Mouse (Mus musculus) spleen, adult 2 months (tissue): ENCODE results near the gene Usp40. TPM values are rescaled to one million over a fixed set of nuclear protein-coding genes. Genes with fewer than 3 reads are reported as not detected.

Experiments
- DNase-seq, 2 experiments: peaks; one replicate each; pipeline versions ENCODE4 v3.0.0 to v3.0.0-alpha.2; 2012 to 2021; ENCODE audit warnings: low spot score in 2 of 2, low read depth in 1 of 2
- H3K27ac ChIP-seq: fragments of 200-500 bp; 2 replicates; pipeline ENCODE4 v1.5.1; 2012; ENCODE audit warnings: low read length, inconsistent platforms; ENCODE audit not compliant: insufficient read depth
- H3K27me3 ChIP-seq: fragments of 200-500 bp; 2 replicates; pipeline ENCODE4 v1.6.1; 2012; ENCODE audit warnings: mild to moderate bottlenecking, moderate library complexity, low read length, inconsistent platforms; ENCODE audit not compliant: control insufficient read depth, insufficient read depth
- H3K36me3 ChIP-seq: fragments of 200-500 bp; 2 replicates; pipeline ENCODE4 v1.6.1; 2012; ENCODE audit warnings: mild to moderate bottlenecking, low read length, inconsistent platforms; ENCODE audit not compliant: control insufficient read depth, insufficient read depth
- H3K4me1 ChIP-seq: fragments of 200-500 bp; 2 replicates; pipeline ENCODE4 v1.6.1; 2011; ENCODE audit warnings: inconsistent platforms; ENCODE audit not compliant: control insufficient read depth, insufficient read depth, insufficient read length
- H3K4me3 ChIP-seq: fragments of 200-500 bp; 2 replicates; pipeline ENCODE4 v1.5.1; 2011; ENCODE audit warnings: mild to moderate bottlenecking, inconsistent platforms; ENCODE audit not compliant: insufficient read depth, insufficient read length; ENCODE audit errors: extremely low read depth
- CTCF ChIP-seq: fragments of 200-500 bp; IDR thresholded peaks from 2 replicates; pipeline ENCODE4 v1.5.1; 2011; ENCODE audit warnings: mild to moderate bottlenecking, inconsistent platforms; ENCODE audit not compliant: insufficient read depth, insufficient read length, insufficient replicate concordance; ENCODE audit errors: extremely low read depth
- POLR2A ChIP-seq: fragments of 200-500 bp; IDR thresholded peaks from 2 replicates; pipeline ENCODE4 v1.6.1; 2011; ENCODE audit warnings: low read depth, low read length, inconsistent platforms
- WGBS: fragments of 180-500 bp; shearing (Covaris S2); methylation state at CpG from one replicate; pipeline ENCODE4 v1.1.7; 2018; 5-methylcytosine and 5-hydroxymethylcytosine counted together
- polyA plus RNA-seq: library from polyadenylated mRNA; depleted of rRNA; stranded (reverse); fragments of >200 nt; gene quantifications from 2 replicates; pipeline ENCODE4 v1.2.3, GENCODE M21; 2012

The Usp40 gene
- polyA plus RNA-seq, 1 experiment: 3.3 TPM

DNA sequence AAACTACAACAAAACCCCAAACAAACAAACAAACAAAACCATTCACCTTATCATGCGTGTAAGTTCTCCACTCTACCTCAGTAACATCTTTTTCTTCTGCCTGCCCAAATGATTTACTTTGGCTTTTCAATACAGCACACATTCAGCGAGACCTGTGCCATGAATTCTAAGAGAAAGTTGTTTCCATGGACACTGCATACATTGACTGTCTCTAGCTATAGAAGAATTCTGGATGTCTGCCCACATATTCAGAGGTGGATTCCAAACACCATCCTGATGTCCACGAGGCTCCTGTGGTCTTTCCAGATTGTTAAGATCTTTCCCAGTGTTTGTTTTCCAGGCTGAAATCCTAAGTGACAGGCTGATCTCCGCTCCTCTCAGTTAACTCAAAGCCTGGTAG, 26.1 kb downstream of the Usp40 start:
- Histone ChIP-seq H3K4me3 (no peak overlapping the region), H3K36me3 (peaks cover 23% of the 10 kb centered on the region), H3K27me3 (no peaks in the 10 kb centered on the region), H3K4me1 (no peaks in the 10 kb centered on the region), H3K27ac (no peak overlapping the region)
- DNase-seq: no peak
- WGBS: 96% methylated on average over 4 of the region's 4 CpGs
- TF ChIP-seq CTCF (no peak), POLR2A (no peak)

GRCm38 (mm10) chr1:87970381-87970780, 38.0 kb downstream of the Usp40 start:
- no peak overlapping the region for H3K27ac ChIP-seq
- WGBS: 87% methylated on average over 4 of the region's 4 CpGs
- no peaks in the 10 kb centered on the region for H3K4me1 ChIP-seq
- TF ChIP-seq CTCF: no peak
- TF ChIP-seq POLR2A: no peak
- no peaks in the 10 kb centered on the region for H3K27me3 ChIP-seq
- H3K36me3 ChIP-seq: peaks cover 7% of the 10 kb centered on the region
- H3K4me3 ChIP-seq: no peak overlapping the region
- no peak for DNase-seq

DNA sequence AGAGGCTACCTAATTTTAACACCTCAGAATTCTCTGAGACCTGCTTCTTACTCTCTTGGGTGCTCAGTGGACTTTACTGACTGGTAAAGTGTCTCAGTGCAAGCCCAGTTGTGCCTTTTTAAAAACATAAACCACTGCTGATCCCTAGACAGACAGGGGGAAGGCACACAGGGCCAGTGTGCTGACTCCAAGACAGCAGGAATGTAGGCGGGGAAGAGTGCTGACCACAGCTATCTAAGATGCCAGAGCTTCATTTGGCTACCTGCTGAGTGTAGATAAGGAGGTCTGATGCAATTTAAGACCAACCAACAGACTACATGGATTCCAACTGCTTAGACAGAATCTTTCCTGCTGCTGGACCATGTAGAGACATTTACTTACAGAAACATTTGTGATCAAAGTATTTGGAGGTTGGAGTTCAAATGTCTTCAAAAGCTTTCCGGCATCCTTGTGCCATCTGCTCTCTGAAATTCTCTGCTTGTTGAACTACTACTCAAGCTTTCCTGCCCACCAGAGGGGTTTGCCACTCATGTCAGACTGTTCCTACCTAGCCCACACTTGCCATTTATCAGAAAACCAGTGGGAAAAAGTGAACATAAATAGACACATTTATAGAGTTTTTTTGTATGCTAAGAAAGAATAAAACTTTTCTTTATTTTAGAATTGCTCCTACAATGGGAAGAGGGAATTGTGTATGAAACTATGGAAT, 46.7 kb downstream of the Usp40 start:
- Histone ChIP-seq H3K27ac (peak overlapping the region; percentile 28; the same call in 1 of the 2 replicates), H3K4me3 (no peak overlapping the region), H3K27me3 (no peaks in the 10 kb centered on the region), H3K36me3 (peaks cover 1% of the 10 kb centered on the region), H3K4me1 (peaks cover 2% of the 10 kb centered on the region; the same call in 1 of the 2 replicates)
- WGBS: 82% methylated on average over 2 of the region's 2 CpGs
- no peak for DNase-seq
- TF ChIP-seq CTCF: no peak
- TF ChIP-seq POLR2A: no peak

DNA sequence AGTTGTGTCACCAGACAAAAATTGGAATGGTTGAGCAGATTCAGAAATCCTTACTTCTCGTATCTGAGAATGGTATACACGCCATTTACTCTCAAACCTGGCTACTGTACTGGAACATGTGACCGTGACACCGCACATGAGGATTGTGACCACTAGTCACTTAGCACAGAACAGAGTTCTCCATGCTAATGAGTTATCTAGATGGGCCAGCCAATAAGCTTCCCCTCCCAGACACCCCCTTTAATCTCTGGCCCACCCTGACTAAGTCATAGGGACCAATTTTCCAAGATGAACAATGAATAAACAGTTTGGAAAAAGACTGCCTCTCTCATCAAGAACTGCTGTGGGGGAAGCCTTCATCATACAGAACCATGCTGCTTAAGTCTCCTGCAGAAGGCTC, 47.6 kb downstream of the Usp40 start:
- WGBS: 86% methylated on average over 4 of the region's 4 CpGs
- Histone ChIP-seq H3K4me1 (peaks cover 2% of the 10 kb centered on the region; the same call in 1 of the 2 replicates), H3K27me3 (no peaks in the 10 kb centered on the region), H3K4me3 (no peak overlapping the region), H3K27ac (no peak overlapping the region; the same call in 1 of the 2 replicates), H3K36me3 (peaks cover 3% of the 10 kb centered on the region)
- no peak for TF ChIP-seq CTCF
- no peak for TF ChIP-seq POLR2A
- no peak for DNase-seq

GRCm38 (mm10) chr1:87959998-87960431, 48.3 kb downstream of the Usp40 start:
- DNase-seq: no peak
- H3K4me1 ChIP-seq: peaks cover 2% of the 10 kb centered on the region; the same call in 1 of the 2 replicates

GRCm38 (mm10) chr1:87959532-87959931, 48.8 kb downstream of the Usp40 start:
- Histone ChIP-seq H3K4me3 (no peak overlapping the region), H3K27me3 (no peaks in the 10 kb centered on the region), H3K27ac (no peak overlapping the region), H3K4me1 (peaks cover 2% of the 10 kb centered on the region; the same call in 1 of the 2 replicates), H3K36me3 (peaks cover 3% of the 10 kb centered on the region)
- 52% methylated on average over 4 of the region's 4 CpGs for WGBS
- no peak for TF ChIP-seq POLR2A
- TF ChIP-seq CTCF: no peak
- no peak for DNase-seq

More at GRCm38 (mm10) chr1:87959998-87960431, 48.3 kb downstream of the Usp40 start:
- Histone ChIP-seq H3K27ac (no peak overlapping the region), H3K4me3 (no peak overlapping the region), H3K36me3 (peaks cover 3% of the 10 kb centered on the region), H3K27me3 (no peaks in the 10 kb centered on the region)
- TF ChIP-seq CTCF (no peak), POLR2A (no peak)
- WGBS: 9% methylated on average over 4 of the region's 4 CpGs

GRCm38 (mm10) chr1:87958931-87959330, 49.4 kb downstream of the Usp40 start:
- 100% methylated on average over 1 of the region's 1 CpGs for WGBS
- peaks cover 2% of the 10 kb centered on the region; the same call in 1 of the 2 replicates for H3K4me1 ChIP-seq
- TF ChIP-seq POLR2A (no peak), CTCF (no peak)

More at GRCm38 (mm10) chr1:87958931-87959330, 49.4 kb downstream of the Usp40 start:
- no peak overlapping the region for H3K27ac ChIP-seq
- H3K4me3 ChIP-seq: no peak overlapping the region
- no peaks in the 10 kb centered on the region for H3K27me3 ChIP-seq
- no peak for DNase-seq
- peaks cover 3% of the 10 kb centered on the region for H3K36me3 ChIP-seq
